Mouse (Mus musculus): ENCODE data around the gene Padi4. TPM values are rescaled to one million over a fixed set of nuclear protein-coding genes. Genes with fewer than 3 reads are reported as not detected.

Gene Padi4
- polyA plus RNA-seq, 1 experiment from 2014 or later: 1.9 TPM

GRCm38 (mm10) chr4:140721968-140722490 lies 52.0 kb downstream of the Padi4 start:
- Histone ChIP-seq H3K4me2 (ENCODE audit: low read length) (no peak overlapping the region), H3K9me3 (ENCODE audit: control insufficient read depth, low read length) (no peaks in the 10 kb centered on the region), H3K4me3 (ENCODE audit: control insufficient read depth in 1 of 2, insufficient read depth in 1 of 2, low read depth in 1 of 2, low read length in 2 of 2) (no peak overlapping the region), H3K36me3 (ENCODE audit: control insufficient read depth, insufficient read depth, low read length) (peaks cover 63% of the 10 kb centered on the region), H3K27me3 (ENCODE audit: control insufficient read depth, insufficient read depth, low read length) (no peaks in the 10 kb centered on the region), H3K4me1 (ENCODE audit: control insufficient read depth in 2 of 2, insufficient read depth in 2 of 2, low read length in 2 of 2) (peaks cover 0 to 9% of the 10 kb centered on the region in 2 experiments; a peak in 1 of 4 replicates), H3K27ac (replicated peaks in 1 of 2; ENCODE audit: control insufficient read depth in 1 of 2, insufficient read depth in 1 of 2, low read depth in 2 of 2, low read length in 2 of 2) (no peak overlapping the region), H3K9ac (ENCODE audit: low read length) (no peak overlapping the region)
- WGBS: 84% methylated on average over 20 of the region's 20 CpGs
- no peak for ATAC-seq (ENCODE audit: insufficient number of reproducible peaks, insufficient read depth, low FRiP score, low read depth)

DNA sequence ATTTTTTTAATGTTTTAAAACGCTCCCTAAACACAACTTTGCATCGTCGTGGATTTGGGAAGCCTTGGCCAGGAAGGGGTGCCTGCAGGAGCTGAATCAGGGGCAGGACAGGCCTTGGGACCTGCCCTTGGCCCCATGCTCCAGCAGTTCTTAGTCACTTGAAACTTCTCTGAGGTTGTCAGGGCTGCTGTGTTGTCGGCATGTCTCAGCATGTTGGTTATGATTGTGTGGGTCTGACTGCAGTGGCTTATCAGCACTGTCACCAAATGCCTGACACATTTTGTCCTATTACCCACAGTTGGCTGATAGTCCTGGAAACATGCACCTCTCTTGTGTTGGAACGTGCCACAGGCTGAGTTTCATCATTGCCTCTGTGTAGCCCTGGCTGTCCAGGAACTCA lies 53.9 kb downstream of the Padi4 start:
- WGBS: 56% methylated on average over 5 of the region's 5 CpGs
- H3K9me3 ChIP-seq (ENCODE audit: control insufficient read depth, low read length): no peaks in the 10 kb centered on the region
- peaks cover 83% of the 10 kb centered on the region for H3K36me3 ChIP-seq (ENCODE audit: control insufficient read depth, insufficient read depth, low read length)
- no peak for ATAC-seq (ENCODE audit: insufficient number of reproducible peaks, insufficient read depth, low FRiP score, low read depth)
- H3K4me2 ChIP-seq (ENCODE audit: low read length): no peak overlapping the region
- H3K9ac ChIP-seq (ENCODE audit: low read length): no peak overlapping the region
- no peaks in the 10 kb centered on the region for H3K27me3 ChIP-seq (ENCODE audit: control insufficient read depth, insufficient read depth, low read length)
- no peak overlapping the region for H3K4me3 ChIP-seq (ENCODE audit: control insufficient read depth in 1 of 2, insufficient read depth in 1 of 2, low read depth in 1 of 2, low read length in 2 of 2)
- peaks cover 0 to 9% of the 10 kb centered on the region in 2 experiments; a peak in 1 of 4 replicates for H3K4me1 ChIP-seq (ENCODE audit: control insufficient read depth in 2 of 2, insufficient read depth in 2 of 2, low read length in 2 of 2)
- H3K27ac ChIP-seq (replicated peaks in 1 of 2; ENCODE audit: control insufficient read depth in 1 of 2, insufficient read depth in 1 of 2, low read depth in 2 of 2, low read length in 2 of 2): 0 out of 4 replicates have a peak overlapping the region, but pooled peaks of 1 of the 2 experiments have one; percentile 37

- Histone ChIP-seq H3K27ac (replicated peaks in 1 of 2; ENCODE audit: control insufficient read depth in 1 of 2, insufficient read depth in 1 of 2, low read depth in 2 of 2, low read length in 2 of 2) (no peak overlapping the region), H3K27me3 (ENCODE audit: control insufficient read depth, insufficient read depth, low read length) (no peaks in the 10 kb centered on the region), H3K4me1 (ENCODE audit: control insufficient read depth in 2 of 2, insufficient read depth in 2 of 2, low read length in 2 of 2) (peaks cover 5 to 19% of the 10 kb centered on the region in 2 experiments), H3K4me2 (ENCODE audit: low read length) (no peak overlapping the region), H3K9ac (ENCODE audit: low read length) (no peak overlapping the region), H3K9me3 (ENCODE audit: control insufficient read depth, low read length) (no peaks in the 10 kb centered on the region), H3K4me3 (ENCODE audit: control insufficient read depth in 1 of 2, insufficient read depth in 1 of 2, low read depth in 1 of 2, low read length in 2 of 2) (no peak overlapping the region), H3K36me3 (ENCODE audit: control insufficient read depth, insufficient read depth, low read length) (peaks cover 98% of the 10 kb centered on the region)
- 97% methylated on average over 9 of the region's 9 CpGs for WGBS
- ATAC-seq (ENCODE audit: insufficient number of reproducible peaks, insufficient read depth, low FRiP score, low read depth): no peak
These were observed 55.6 kb downstream of the Padi4 start for GRCm38 (mm10) chr4:140718436-140718835.

DNA sequence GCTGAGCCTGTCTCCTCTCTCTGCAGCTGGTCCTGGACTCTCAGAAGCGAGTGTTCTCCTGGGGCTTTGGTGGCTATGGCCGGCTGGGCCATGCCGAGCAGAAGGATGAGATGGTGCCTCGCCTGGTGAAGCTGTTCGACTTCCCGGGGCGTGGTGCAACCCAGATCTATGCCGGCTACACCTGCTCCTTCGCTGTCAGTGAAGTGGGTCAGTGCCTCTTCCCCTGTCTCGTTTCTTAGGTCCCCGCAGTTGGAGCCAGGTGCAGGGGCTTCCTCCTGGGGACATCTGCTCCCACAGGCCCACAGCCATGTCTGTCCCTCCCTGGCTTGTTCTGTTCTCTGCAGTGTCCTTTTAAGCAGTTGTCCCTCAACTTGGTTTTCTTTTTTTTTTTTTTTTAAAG lies 57.0 kb downstream of the Padi4 start:
- no peak for ATAC-seq (ENCODE audit: insufficient number of reproducible peaks, insufficient read depth, low FRiP score, low read depth)
- 93% methylated on average over 11 of the region's 11 CpGs for WGBS
- no peaks in the 10 kb centered on the region for H3K9me3 ChIP-seq (ENCODE audit: control insufficient read depth, low read length)
- no peaks in the 10 kb centered on the region for H3K27me3 ChIP-seq (ENCODE audit: control insufficient read depth, insufficient read depth, low read length)
- peaks cover 98% of the 10 kb centered on the region for H3K36me3 ChIP-seq (ENCODE audit: control insufficient read depth, insufficient read depth, low read length)
- no peak overlapping the region for H3K4me3 ChIP-seq (ENCODE audit: control insufficient read depth in 1 of 2, insufficient read depth in 1 of 2, low read depth in 1 of 2, low read length in 2 of 2)
- no peak overlapping the region for H3K27ac ChIP-seq (replicated peaks in 1 of 2; ENCODE audit: control insufficient read depth in 1 of 2, insufficient read depth in 1 of 2, low read depth in 2 of 2, low read length in 2 of 2)
- no peak overlapping the region for H3K9ac ChIP-seq (ENCODE audit: low read length)
- no peak overlapping the region for H3K4me2 ChIP-seq (ENCODE audit: low read length)
- H3K4me1 ChIP-seq (ENCODE audit: control insufficient read depth in 2 of 2, insufficient read depth in 2 of 2, low read length in 2 of 2): peaks cover 5 to 21% of the 10 kb centered on the region in 2 experiments

DNA sequence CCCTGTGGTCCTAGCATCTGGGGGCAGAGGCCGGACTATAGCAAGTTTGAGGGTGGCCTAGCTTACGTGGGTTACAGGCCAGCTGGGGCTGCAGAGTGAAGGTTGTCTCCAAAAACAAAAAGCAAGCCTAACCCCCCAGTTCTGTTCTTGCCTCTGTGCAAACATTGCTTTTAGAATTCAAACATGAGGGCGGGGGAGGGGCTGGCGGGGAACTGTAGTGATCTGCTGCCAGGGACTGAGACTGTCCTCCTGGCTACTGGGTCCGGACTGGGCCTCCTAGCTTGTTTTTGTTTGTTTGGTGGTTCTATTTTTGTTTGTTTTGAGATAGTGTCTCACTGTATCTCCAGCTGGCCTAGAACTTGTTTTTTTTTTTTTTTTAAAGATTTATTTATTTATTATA lies 59.5 kb downstream of the Padi4 start:
- no peaks in the 10 kb centered on the region for H3K27me3 ChIP-seq (ENCODE audit: control insufficient read depth, insufficient read depth, low read length)
- H3K27ac ChIP-seq (replicated peaks in 1 of 2; ENCODE audit: control insufficient read depth in 1 of 2, insufficient read depth in 1 of 2, low read depth in 2 of 2, low read length in 2 of 2): peak overlapping the region; percentile 35 to 43; a peak in 2 of 4 replicates

GRCm38 (mm10) chr4:140713480-140714365 lies 60.3 kb downstream of the Padi4 start:
- H3K36me3 ChIP-seq (ENCODE audit: control insufficient read depth, insufficient read depth, low read length): peaks cover 98% of the 10 kb centered on the region
- WGBS: 35% methylated on average over 29 of the region's 29 CpGs
- H3K9ac ChIP-seq (ENCODE audit: low read length): peak overlapping the region; percentile 48; the same call in 1 of the 2 replicates
- ATAC-seq (ENCODE audit: insufficient number of reproducible peaks, insufficient read depth, low FRiP score, low read depth): peak; percentile 88
- no peak overlapping the region for H3K4me3 ChIP-seq (ENCODE audit: control insufficient read depth in 1 of 2, insufficient read depth in 1 of 2, low read depth in 1 of 2, low read length in 2 of 2)
- 0 out of 2 replicates have a peak overlapping the region, but pooled peaks have one; percentile 6 for H3K4me2 ChIP-seq (ENCODE audit: low read length)
- H3K27me3 ChIP-seq (ENCODE audit: control insufficient read depth, insufficient read depth, low read length): no peaks in the 10 kb centered on the region
- H3K4me1 ChIP-seq (ENCODE audit: control insufficient read depth in 2 of 2, insufficient read depth in 2 of 2, low read length in 2 of 2): peaks cover 6 to 14% of the 10 kb centered on the region in 2 experiments
- H3K27ac ChIP-seq (replicated peaks in 1 of 2; ENCODE audit: control insufficient read depth in 1 of 2, insufficient read depth in 1 of 2, low read depth in 2 of 2, low read length in 2 of 2): peak overlapping the region; percentile 43 to 53; a peak in 3 of 4 replicates
- no peaks in the 10 kb centered on the region for H3K9me3 ChIP-seq (ENCODE audit: control insufficient read depth, low read length)

More for the DNA sequence above, 59.5 kb downstream of the Padi4 start:
- 87% methylated on average over 5 of the region's 5 CpGs for WGBS
- ATAC-seq (ENCODE audit: insufficient number of reproducible peaks, insufficient read depth, low FRiP score, low read depth): no peak
- peaks cover 98% of the 10 kb centered on the region for H3K36me3 ChIP-seq (ENCODE audit: control insufficient read depth, insufficient read depth, low read length)
- no peak overlapping the region for H3K9ac ChIP-seq (ENCODE audit: low read length)
- H3K9me3 ChIP-seq (ENCODE audit: control insufficient read depth, low read length): no peaks in the 10 kb centered on the region
- 0 out of 2 replicates have a peak overlapping the region, but pooled peaks have one; percentile 6 for H3K4me2 ChIP-seq (ENCODE audit: low read length)
- peaks cover 5 to 12% of the 10 kb centered on the region in 2 experiments for H3K4me1 ChIP-seq (ENCODE audit: control insufficient read depth in 2 of 2, insufficient read depth in 2 of 2, low read length in 2 of 2)
- no peak overlapping the region for H3K4me3 ChIP-seq (ENCODE audit: control insufficient read depth in 1 of 2, insufficient read depth in 1 of 2, low read depth in 1 of 2, low read length in 2 of 2)

DNA sequence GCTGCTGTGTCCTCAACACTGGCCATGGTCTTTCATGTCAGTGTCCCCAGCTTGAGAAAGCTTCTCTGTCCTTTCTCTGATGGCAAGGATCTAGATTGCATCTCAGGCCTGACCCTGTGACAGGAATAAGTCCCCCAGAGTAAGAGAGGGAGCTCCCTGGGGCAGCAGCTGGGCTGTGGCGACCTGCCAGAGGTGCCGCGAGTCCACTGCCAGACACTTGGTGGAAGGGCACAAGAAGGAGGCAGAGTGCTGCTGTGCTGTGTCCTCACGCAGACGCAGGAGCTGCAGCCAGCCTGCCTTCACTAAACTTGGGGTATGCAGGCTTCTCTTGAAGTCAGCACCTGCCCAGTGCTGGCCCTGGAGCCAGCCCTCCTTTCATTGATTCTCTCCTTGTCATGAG lies 62.7 kb downstream of the Padi4 start:
- WGBS: 86% methylated on average over 5 of the region's 5 CpGs
- no peak overlapping the region for H3K4me3 ChIP-seq (ENCODE audit: control insufficient read depth in 1 of 2, insufficient read depth in 1 of 2, low read depth in 1 of 2, low read length in 2 of 2)
- no peak overlapping the region for H3K9ac ChIP-seq (ENCODE audit: low read length)
- H3K36me3 ChIP-seq (ENCODE audit: control insufficient read depth, insufficient read depth, low read length): peaks cover 91% of the 10 kb centered on the region
- no peak overlapping the region for H3K27ac ChIP-seq (replicated peaks in 1 of 2; ENCODE audit: control insufficient read depth in 1 of 2, insufficient read depth in 1 of 2, low read depth in 2 of 2, low read length in 2 of 2)
- no peak for ATAC-seq (ENCODE audit: insufficient number of reproducible peaks, insufficient read depth, low FRiP score, low read depth)
- H3K27me3 ChIP-seq (ENCODE audit: control insufficient read depth, insufficient read depth, low read length): no peaks in the 10 kb centered on the region
- peaks cover 17 to 33% of the 10 kb centered on the region in 2 experiments for H3K4me1 ChIP-seq (ENCODE audit: control insufficient read depth in 2 of 2, insufficient read depth in 2 of 2, low read length in 2 of 2)
- H3K9me3 ChIP-seq (ENCODE audit: control insufficient read depth, low read length): no peaks in the 10 kb centered on the region
- no peak overlapping the region for H3K4me2 ChIP-seq (ENCODE audit: low read length)

All from heart, embryonic 14.5 days (tissue).